Mouse (Mus musculus) lung, postnatal 25 days (tissue): Measurements from ENCODE around the gene Cklf.
"Not testable (repeated sequence)": the region's sequence is repeated elsewhere in the genome, so short reads cannot be mapped to it uniquely, and the experiment has no call there.

Experiments
- DNase-seq: peaks from one replicate; pipeline ENCODE4 v3.0.0; 2022; ENCODE audit warnings: low spot score

Cklf gene

DNA sequence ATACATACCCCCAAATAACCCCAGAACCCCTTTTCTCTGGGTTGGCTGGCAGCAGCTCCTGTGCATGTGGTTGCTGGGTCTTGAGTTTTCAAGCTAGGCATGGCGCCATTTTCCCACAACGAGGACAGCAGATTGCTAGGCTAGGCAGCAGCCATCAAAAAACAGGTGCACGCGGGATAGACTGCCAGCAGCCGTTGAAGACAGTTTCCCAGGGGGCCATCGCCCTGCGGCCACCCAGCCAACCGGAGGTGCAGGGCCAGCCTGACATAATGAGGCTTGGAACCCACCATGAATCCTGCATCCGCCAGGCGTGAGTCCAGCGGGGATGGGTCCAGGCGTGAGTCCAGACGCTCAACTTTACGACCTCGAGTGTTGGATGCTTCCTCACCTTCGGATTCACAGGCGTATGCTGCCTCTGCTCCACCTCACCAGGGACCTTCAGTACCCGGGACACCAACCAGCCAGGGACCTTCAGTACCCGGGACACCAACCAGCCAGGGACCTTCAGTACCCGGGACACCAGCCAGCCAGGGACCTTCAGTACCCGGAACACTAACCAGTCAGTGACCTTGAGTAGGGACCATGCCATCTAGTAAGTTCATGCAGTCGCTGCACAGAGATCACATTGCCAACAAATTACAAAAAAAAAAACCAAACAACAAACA, 13.7 kb downstream of the Cklf start:
- not testable (repeated sequence) for DNase-seq

DNA sequence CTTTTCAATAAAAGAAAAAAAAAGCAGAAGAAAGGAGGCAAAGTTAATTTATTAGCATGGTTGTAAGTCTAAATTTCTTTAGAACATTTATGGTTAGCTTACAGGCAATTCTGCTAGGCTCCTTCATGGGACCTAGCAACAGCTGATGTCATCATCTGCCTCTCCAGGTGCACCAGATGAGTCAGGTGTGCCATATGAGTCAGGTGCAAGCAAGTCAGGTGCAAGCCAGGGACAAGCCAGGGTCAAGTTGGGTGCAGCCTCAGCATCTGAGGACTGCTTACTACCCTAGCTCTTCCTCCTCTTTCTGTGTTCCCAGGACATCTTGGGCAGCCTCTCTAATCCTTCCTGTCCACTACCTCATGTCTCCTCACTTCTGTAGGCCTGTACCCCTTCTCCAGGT, 17.7 kb downstream of the Cklf start:
- DNase-seq = no peak

- no peak for DNase-seq
Observed at GRCm38 (mm10) chr8:104268937-104269440, 18.3 kb downstream of the Cklf start.

- not testable (repeated sequence) for DNase-seq
Observed at GRCm38 (mm10) chr8:104293081-104293480, 42.4 kb downstream of the Cklf start, which contains the start of gene Cmtm2a. Gene Cmtm2a, minus strand, starts transcription at chr8:104293181.

GRCm38 (mm10) chr8:104294396-104294795, 43.7 kb downstream of the Cklf start:
- no peak for DNase-seq

DNA sequence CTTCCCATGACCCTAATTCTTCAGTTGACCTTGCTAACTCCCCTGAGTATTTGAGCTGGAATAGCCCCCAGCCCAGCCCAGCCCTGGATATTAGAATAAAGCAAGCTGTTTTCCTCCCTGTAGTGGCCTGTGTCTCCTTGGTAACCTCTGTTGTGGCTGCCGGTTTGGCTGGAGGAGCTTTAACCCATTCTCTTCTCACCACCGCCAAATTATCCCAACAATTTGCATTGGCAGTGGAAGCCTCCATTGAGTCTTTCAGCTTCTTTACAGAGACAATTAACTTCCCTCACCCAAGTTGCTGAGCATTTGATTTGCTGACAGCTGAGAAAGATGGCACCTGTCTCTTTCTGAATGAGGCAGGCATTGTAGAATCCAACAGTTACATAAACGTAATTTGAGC, 50.9 kb downstream of the Cklf start:
- not testable (repeated sequence) for DNase-seq

DNA sequence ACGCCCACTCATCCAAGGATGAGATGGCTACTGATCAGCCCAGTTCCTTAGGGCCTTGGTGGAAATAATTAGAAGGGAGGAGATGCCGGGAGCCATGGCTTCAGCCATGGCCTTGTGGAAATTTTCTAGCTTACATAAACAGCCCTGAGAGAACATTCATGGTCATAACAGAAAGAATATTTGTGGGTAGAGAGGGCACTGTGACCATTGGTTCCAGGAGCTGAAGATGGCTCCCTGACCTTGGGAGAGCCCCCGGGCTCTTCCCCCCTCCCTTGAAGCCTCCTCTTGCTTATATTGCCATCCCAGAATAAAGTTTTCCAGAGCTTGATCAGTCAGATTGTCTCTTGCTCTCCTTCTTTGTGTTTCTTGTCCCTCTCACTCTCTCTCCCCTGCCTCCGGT, 51.9 kb downstream of the Cklf start:
- not testable (repeated sequence) for DNase-seq

DNA sequence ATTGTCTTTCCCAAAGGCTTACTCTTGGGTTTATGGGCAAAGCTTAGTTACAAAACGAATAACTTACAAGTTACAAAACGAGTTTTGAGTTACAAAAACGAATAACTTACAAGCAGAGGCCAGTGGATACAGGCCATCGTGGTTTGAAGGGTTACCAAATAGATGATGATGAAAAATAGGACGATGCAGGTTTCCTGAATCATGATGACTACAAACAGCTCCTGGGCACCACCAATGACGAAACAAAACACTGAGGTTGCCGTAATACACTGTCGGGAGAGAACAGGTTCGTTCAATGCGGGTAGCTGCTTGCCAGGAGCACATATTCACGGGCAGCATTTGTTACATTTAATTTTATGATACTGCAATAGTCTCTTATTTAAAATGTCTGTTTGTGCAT, 54.3 kb downstream of the Cklf start:
- DNase-seq = no peak

GRCm38 (mm10) chr8:104308341-104308740, 57.7 kb downstream of the Cklf start:
- DNase-seq = not testable (repeated sequence)

- DNase-seq = not testable (repeated sequence)
Observed at GRCm38 (mm10) chr8:104309441-104310155, 58.9 kb downstream of the Cklf start, which contains the start of the genes Gm45711 and Cmtm1. Gene Gm45711, minus strand, starts transcription at chr8:104310081. Gene Cmtm1, minus strand, starts transcription at chr8:104310145.

DNA sequence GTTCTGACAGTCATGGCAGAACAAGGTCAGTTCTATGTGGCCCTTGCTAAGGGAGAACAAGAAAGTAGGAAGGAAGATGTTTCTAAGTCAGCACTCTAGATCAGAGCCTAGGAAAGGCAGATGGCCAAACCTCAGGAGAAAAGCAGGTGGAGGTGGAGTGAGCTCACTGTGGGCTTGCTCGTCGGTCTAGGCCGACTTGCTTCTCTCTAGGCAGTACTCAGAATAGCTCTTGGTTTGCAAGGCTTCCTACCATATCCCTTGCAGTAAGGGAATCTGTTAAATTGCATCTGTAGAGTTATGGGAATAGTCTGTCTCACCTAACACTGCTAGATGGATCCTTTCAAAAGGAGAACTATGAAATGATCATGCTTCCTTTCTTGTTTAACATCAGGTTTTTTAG, 61.4 kb downstream of the Cklf start:
- not testable (repeated sequence) for DNase-seq

DNA sequence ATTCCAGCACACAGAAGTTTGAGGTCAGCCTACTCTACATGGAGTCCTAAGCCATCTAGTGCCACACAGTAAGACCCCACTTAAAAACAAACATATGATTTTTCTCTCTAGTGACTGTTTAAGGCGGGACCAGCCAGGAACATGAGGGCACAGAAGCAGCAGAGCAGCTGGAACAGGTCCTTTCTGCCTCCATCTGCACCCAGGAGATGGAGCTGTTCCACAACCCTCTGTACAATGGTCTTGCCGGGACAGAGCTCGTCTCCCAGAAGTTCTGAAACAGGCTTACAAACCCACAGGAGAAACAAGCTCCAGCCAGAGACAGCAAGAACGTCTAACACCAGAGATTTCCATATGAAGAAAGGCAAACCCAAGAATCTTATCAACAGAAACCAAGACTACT, 62.6 kb downstream of the Cklf start:
- peak; percentile 32 for DNase-seq
